Mouse (Mus musculus) adrenal gland, adult 2 months (tissue): ENCODE results near the gene Hoxa11. TPM values are rescaled to one million over a fixed set of nuclear protein-coding genes. Genes with fewer than 3 reads are reported as not detected.
A peak's percentile ranks its signal among the peaks of the same experiment; 100 is the strongest.

Source experiments
- DNase-seq: peaks from one replicate; pipeline ENCODE4 v3.0.0; 2021
- polyA plus RNA-seq: library from polyadenylated mRNA; depleted of rRNA; stranded (reverse); fragments of >200 nt; gene quantifications from 2 replicates; pipeline ENCODE4 v1.2.3, GENCODE M21; 2012
- total RNA-seq, 2 experiments: library from RNA; stranded (reverse); gene quantifications; 2 replicates each; pipeline ENCODE4 v1.2.3; 2021

The Hoxa11 gene
- total and polyA plus RNA-seq, 3 experiments = not detected

DNA sequence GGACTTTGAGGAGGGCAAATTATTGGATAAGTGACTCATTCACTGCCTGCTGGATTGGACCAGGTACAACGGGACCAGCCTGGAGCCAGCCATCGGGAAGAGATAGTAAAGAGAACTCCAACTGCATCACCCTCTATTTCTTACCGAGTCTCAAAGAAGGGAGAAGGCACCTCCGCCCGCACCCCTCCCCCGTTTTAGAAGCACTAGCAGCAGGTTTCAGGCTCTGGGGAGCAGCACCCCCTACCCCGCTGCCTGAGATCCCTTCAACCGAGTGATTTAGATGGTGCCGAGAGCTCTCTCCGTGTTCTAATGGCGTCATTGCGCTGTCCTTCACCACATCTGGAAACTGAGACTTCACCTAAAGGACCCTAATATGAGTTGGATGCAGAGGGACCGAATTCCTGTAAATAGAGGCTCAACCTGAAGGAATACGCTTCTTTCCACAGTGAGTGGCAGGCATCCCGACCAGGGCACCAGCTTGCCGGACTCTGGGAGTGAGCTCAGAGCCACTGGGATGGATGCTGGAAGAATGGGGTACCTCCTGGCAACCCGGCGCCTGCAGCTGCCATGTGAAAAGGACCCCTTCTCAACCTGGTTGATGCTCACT, 19.8 kb upstream of the Hoxa11 start:
- no peak for DNase-seq

DNA sequence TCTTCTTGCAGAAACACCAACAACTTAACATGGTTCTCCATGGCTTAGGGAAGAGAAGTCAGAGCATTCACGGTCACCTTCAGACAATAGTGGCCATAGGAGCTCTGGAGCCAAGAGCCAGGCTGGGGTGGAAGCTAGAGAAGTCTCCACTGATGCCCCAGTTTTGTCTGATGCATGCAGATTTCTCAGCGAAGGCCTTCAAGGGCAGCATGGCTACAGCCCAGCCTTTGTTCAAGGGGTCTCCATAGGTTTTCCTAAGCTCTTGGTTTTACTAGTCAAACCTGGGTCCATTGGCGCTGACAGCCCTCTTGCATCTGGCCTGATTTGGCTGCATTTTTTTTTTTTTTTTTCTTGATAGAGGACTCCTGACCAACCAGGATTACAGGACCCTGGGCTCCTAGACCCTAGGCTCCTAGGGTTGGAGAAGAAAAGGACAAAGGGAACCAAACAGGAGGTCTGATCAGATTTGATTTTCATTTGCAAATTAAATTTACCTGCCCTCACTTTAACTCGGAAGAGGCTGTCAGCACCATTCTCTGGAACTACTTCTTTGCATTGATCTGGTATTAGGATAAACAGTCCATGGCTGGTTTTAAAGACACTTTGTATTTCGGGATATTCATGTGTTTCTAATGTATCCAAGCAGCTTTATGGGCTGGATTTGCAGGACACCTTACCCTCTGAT, 18.6 kb upstream of the Hoxa11 start:
- no peak for DNase-seq

DNA sequence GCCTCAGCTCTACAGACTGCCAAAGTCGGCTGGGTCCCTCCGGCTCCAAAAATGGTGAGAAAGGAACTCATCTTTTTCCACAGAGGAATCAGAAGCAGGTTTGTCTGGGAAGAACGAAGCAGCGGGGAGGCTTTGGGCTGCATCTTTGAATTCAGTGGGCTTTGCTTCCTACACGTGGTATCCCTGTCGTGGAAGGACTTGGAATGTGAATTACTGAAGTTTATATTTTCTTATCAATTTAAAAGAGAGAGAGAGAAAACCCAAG, 17.6 kb upstream of the Hoxa11 start:
- DNase-seq = no peak

DNA sequence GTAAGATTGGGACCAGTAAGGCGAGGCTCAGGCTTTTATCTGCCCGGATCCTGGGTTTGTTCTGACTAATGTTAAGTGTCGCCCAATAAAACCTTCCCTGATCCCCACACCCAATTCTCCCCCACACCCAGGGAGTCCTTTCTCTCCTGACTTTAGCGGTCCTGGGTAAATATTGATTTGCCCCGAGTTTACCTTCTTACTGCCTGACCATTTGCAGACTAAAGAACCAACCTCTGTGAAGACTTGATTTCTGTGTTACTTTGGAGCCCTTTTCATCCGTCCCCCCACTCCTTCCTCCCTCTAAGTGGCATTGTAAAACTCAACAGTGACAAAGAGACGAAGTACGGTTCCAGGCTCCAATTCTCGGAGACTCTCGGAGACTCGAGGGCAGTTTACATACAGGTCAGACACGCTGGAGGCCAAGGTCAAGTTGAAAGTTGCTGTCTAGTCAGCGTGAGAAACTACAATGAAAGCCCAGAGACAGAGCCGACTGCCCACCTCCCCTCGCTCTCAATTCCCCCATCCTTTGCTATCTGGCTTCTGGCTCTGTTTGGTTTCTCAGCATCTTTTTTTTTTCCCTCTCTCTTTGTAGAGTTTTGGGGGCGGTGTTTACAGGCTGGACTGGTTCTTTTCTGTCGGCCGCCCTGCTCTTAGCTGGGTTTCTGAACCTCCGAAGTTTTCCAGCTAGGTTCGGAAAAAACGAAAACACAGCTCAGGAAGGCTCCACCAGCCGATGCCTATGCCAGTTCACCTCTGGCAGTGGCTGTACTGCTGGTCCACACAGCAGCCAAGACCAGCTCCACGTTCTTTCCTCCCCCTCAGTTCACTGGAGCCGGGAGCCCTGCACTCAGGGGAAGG, 17.1 kb upstream of the Hoxa11 start:
- DNase-seq = no peak

DNA sequence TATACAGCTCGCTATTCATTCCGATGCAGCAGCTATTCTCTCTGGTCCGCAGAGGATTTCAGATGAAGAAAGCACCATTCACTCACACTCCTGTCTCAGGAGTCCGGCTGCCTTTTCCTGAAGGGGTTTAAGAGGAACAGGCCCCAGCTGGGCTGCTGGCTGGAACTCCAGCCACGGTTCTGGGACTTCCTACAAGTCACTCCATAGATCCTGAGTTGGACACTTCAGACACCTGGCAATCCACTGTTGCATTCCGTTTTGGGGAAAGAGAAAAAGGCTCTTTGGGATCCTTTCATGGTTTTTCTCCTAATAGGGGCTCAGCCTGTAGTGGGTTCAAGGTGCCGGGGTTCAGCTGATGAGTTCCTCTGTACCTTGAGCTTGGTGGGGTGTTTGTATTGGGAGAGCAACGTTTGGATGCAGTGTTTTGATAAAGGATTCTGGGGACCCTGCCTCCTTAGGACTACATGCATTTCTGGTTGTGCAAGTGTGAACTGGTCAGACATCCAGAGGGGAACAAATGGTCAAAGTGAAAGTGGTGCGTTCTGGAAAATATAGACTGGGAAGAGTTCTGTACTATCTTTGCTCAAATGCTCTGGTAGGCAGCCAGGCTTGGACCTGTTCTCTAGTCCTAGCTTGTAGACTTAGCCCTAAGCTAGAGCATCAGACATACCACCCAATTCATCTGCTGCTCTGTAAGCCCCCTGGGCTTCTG, 16.3 kb upstream of the Hoxa11 start:
- no peak for DNase-seq

DNA sequence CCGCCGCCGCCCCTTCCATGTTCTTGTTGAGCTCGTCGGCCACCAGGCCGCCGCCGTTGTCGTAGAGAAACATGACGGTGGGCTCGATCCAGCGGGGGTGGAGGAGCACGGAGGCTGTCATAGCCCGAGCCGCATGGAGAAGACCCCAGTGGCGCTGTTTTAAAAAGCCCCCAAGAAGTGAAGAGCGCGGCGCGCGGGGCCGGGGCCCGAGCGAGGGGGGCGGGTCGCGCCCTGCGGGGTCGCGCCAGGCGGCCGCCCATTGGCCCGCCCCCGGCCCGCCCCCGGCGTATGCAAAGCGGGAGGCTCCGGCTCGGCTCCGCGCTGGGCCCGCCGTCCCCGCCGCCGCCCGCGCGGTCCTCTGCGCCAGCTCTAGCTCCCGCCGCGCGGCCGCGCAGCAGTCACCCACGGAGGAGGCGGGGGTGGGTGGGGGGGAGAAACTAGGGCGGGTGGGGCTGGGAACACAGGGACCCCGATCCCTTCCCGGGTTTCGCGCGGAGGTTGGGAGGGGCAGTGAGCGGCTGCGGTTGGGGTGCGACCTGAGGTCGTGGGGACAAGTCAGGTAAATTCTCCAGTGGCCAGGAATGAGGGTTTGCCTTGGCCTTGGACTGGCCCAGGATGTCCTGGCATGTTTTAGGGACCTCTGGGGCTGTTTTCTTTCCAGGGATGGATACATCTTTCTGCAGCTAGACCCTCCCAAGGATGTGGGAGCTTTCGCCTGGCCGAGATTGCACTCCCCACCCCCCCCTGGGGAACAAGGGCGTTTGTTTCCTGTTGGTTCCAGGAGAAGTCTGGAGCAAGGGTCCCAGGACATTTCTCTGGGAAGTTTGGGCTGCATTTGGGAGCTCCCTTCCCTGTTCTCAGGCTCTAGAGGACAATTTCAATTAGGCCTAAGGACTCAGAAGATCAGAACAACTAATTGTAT, 15.3 kb upstream of the Hoxa11 start, which contains the start of gene Hoxa13:
Gene Hoxa13, minus strand, starts transcription at position 227 of the 922 bp plus-strand sequence.
- no peak for DNase-seq

DNA sequence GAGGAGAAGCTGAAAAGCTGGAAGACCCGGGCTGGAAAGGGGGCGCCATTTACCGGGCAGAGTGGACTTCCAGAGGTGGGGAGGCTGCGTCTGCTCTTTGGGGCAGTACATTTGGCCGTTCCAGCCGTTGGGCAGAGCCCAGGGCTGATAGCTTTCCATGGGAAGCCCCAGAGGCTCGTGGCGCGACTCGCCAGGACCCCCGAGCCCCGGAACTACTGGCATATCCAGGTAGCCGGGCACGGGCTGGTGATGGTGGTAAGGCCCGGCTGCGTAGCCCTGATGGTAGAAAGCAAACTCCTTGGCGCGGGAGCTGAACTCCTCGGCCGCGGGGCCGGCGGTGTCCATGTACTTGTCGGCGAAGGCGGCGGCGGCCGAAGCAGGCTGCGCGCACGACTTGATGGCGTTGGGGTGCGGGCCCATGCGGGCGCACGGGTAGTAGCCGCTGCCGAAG, 14.2 kb upstream of the Hoxa11 start:
- DNase-seq = no peak

DNA sequence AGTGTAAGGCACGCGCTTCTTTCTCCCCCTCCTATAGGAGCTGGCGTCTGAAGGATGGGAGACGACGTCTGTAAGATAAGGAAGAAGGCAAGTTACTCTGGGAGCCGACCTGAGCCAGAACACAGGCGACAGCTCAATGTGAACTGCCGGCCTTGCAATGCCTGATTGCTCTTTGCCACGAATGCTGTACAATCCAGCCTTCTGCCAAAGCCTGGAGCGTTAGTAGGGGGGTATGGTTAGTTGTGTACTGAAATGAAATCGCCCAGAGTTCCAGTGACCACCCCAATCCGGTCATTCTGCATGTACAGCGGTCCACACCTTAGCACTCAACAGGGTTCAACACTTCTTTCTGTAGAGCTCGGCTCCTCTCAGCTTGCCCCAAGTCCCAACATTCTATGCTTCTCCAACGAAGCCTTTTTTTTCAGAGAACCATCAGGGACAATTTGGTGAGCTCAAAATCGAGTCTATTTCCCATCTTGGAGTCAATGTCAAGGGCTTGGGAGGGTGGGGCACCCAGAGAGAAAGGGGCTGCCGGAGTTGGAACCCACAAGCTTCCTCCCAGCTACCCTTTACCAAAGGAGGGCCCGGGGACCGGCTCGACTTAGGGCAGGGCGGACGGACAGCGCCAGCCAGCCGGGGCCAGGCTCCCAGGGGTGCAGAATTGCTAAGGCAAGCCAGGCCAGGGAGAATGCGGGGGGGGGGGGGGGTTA, 13.6 kb upstream of the Hoxa11 start:
- DNase-seq = no peak

DNA sequence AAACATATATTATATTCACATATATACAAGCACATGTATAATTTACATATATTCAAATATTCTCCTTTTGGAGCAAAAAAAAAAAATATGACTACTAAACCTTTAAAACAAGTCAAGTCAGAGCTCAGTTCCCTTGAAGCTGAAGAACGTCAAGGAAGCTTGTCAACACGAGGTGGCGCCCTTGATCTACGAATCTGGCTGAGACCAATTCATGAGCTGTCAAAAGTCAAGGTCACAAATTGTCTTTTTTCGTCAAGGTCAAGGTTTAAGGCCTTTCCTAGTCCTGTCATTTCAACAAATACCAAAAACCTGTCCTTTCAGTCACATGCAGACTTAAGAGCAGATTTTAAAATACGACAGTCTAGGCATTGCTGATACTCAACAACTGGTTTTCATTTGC, 11.3 kb upstream of the Hoxa11 start:
- DNase-seq = peak; percentile 70

DNA sequence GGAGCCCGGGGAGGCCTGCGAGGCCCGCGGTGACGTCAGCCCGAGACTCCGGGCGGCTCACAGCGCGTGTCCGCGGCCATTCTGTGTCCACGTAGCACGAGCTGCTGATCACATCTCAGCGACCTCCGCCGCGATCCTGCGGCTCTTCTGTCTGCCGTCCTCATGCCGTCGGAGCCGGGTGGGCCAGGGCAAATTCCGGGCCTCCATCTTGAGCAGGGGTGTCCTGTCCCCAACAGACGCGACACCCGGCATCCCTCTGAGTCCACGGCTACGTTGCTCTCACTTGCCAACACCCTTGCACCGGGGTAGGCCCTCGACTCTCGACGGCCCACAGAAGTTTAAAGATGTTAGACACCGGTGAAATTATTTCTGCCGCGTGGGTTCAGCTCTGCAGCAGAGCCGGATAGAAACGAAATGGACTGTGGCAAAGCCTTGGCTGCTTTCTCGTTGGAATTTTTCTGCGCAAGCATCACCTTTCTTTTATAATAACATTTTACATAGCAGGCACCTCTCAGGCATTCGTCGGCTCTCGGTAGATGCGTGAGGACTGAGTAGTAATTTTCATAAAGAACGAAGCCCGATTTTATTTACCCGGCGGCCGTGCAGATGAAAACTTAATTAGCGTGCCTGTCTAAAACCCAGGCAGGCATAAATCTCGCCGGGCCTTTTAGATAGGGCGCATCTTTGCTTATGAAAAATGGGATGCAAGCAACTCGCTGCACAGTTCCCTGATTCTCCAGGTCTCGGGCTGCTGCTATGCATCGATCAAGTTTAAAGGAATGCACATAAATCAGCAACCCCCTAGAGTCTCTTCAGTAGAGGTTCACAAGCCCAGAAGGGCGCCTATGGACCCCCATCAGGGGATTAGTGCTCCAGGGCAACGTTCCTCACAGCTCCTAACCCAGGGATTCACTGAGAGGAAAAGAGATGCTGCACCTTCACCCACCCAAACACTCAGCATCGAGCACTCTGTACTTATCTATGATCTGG, 8.2 kb upstream of the Hoxa11 start:
- no peak for DNase-seq

DNA sequence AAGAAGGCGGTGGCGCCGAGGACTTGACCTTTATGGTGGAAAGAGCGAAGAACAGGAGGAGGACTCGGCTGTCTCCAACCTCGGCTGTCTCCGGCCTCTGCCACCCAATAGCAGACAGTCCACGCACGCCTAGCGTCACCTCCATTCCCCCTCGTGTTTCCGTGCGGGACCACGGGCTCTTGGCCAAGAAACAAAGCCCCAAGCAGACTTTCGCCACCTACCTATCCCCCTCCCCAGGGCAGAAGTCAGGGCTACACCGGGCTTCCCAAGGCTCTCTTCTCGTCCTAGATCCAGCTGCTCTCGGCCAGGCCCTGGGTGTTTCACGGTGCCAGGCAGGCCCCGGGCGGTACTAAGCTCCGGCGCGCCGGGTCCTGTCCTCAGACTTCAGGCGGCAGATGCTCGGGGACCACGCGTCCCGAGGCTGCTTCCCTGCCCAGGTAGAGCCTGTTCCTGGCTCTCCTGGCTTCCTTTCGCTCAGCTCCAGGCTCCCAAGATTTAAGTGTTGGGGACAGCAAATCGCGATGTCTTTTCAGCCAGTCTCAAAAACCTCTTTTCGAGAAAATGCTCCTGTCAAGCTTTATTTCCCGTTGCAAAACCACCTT, 7.3 kb upstream of the Hoxa11 start:
- no peak for DNase-seq

DNA sequence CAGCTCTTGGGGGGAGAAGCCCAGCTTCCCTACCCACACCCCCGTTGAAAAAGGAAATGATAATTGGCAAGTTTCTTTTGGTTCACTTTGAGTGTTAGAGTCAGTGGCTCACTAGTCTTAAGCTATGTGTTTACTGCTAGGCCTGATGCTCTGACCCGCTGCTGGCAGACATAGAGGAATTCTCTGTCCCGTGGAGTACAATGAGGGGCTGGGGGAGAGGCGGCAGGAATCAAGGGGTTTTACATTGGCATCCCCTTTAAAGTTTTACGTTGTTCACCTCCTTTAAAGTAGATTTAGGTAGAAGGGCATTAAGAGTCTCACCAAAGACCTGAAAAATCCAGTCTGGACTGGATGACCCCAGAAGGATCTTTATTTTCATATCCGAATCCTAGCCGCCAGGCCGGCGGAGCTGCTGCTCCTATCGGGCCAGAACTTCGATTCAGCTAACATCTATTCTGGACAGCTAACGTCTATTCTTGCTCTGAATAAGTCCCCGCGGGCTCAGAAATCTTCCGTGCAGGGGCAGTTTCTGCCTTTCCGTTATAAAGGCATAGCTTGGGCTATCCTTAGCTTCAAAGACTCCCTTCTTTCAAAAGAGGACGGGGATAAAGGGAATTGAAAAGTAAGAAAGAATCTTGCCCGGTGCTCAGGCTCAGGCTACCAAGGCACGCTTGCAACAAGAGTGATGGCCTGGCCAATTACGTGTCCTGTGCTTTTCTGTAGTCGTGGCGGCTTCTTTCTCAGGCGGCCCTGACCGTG, 6.6 kb upstream of the Hoxa11 start:
- DNase-seq = no peak

DNA sequence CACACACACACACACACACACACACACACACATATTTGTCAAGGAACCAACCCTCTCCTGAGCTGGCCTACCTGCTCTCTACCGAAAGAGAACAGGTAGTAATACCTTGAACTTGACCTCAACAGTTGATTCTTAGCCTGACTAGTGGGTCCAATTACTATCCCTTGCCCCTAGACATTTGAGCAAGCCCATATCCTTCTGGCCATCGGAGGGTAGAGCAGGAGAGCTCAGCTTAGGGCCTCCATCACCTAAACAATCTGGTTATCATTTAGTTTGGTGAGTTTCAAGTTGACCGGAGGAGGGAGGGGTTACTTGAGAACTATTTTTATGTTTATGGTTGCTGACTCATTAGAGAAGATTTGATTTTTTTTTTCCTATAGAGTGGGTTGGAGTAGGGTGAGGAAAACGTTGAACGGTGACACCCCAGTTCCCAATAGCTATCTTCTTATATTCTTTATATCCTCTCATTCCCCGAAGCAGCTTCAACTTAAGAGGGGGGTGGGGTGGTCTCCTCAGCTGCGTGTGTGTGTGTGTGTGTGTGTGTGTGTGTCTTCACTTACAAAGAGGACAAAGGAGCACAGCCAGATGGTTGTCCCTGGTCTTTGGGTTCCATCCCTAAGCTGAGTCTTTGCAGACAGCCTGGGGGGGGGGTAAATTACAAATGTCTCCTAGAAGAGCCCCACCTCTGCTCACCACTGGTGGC, 5.7 kb upstream of the Hoxa11 start:
- DNase-seq = no peak

DNA sequence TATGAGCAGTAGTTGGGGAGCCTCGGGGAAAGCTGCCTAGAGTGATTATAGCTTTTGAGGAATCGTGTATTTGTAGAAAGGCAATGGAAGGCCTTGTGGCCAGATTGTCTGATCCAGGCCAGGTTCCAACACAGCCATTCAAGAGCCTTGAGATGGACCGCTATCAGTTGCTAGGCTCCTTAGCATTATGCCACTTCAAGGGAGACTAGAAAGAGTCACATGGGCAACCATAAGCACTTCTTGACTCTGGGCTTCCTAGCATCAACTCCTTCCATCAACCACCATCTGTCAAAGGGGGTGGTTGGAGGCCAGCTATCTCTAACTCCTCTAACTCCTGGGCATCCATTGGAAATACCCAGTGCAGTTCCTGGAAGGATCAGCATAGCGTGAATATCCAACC, 4.2 kb upstream of the Hoxa11 start:
- DNase-seq = no peak

DNA sequence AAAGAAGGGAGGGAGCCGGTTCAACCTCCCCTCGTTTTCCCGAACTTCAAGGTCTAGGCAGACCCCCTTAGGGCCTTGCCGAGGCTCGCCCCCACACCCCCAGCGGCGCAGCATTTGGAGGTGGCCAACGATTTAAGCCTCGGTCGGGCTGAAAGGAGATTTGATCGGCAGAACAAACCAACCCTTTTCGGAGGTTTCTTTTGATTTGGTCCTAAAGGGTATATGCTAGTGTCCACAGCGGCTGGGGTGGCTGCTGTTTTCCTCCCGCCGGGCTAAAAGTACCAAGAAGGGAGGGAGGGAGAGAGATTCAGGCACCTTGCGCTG, 3.8 kb upstream of the Hoxa11 start:
- no peak for DNase-seq

DNA sequence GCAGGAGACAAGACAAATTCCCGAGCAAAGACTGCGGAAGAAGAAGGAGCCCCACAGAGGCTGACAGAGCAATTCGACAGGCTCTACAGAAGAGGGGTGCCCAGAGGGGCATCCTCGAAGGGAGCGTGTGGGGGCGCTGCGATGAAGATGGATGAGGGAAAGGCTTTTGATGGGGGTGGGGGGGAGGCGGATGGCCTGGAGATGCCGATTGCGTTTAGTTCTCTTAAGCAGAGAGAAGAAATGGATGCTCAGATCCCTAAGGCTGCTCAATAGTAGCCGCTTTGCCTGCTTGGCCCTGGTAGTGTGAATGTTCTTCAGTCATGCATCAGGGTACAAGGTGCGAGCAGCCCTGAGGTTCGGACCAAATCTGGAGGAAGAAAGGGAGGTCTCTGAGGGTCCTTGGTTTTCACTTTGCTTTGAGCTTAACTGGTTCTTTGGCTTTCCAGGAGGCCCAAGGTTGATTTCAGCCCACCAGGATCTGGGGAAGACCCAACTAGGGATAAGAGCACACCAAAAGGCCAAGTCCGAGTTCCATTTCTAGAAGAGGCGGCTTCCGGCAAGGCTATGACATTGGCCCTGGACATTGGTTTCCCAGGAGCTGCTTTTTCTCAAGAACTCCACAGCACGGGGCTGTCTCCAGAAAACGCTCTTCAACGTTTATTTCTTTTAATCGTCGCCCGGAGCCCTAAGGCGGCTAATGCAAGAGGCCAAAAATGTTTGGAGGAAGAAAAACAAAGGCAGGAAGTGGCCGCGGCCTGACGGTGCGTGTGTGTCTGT, 3.2 kb upstream of the Hoxa11 start:
- no peak for DNase-seq
